Mouse (Mus musculus) monocyte, adult 2 months (primary cell): ENCODE results near the gene Pbx2.
"Not testable (repeated sequence)": the region's sequence is repeated elsewhere in the genome, so short reads cannot be mapped to it uniquely, and the experiment has no call there.

ENCODE experiments used
- DNase-seq, 2 experiments: peaks; one replicate each; pipeline ENCODE4 v3.0.0; 2022; ENCODE audit warnings: low spot score in 2 of 2, low read depth in 1 of 2

Gene Pbx2

DNA sequence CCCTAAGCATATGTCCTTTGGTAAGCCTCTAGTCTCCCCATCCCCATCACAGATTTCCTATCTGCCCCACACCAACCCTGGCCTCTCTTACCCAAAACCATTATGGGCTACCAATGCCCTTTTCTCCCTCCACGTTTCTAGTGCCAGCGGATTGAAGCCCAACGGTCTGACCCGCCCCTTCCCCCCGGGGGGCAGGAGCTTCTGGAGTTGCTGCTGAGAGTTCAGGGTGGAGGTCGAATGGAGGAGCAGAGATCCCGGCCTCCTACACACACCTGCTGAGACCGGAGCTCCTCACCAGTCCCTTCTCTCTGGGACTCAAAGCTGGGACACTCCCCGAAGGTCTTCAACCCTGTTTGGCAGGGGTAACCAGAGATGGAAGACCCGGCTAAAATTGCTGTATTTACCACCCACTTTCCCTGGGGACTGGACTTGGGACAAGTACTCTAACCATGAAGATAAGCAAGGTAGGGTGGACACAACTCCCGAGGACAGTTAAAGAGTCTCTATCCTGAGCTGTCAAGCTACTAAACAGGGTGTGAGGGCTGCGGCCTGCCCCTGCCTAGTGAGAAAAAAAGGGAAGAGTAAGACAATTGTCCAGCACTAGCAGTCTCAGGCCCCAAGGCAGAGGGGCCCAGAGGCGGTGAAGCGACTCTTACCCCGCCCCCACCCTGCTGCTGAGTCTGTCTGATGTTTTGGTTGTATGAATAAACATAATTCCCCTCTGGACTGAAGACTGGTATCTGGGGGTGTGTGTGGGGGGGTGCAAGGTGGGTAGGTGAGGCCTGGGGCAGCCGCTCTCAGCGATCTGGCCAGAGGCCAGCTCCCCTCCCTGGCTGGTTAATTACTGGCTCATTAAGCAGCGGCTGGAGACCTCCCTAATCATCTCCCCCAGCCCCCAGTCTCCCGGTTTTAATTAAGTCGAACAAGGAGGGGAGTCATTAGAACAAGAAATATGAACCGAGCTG is at the start of gene Pbx2:
Gene Pbx2 (plus strand): TSS at position 238 of the 965 bp plus-strand sequence.
- DNase-seq = no peak

DNA sequence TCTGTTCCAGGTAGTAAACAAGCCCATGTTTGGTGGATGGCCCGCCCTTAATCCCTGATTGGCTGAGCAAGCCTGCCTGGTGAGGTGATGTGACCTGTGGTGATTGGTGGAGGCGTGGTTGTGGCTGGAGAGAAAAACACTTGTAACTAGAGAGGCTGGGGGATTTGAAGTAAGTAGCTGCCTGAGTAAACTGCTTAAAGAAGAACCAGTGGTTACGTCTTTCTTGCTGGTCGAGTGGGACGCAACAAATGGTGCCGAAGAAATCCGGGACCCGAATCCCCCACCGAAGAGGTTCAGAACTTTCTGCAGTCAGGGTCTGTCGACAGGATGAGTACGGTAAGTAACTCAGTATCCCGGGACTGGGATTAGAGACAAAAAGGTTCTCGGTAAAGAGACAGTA is 47.5 kb upstream of the Pbx2 start:
- not testable (repeated sequence) for DNase-seq

DNA sequence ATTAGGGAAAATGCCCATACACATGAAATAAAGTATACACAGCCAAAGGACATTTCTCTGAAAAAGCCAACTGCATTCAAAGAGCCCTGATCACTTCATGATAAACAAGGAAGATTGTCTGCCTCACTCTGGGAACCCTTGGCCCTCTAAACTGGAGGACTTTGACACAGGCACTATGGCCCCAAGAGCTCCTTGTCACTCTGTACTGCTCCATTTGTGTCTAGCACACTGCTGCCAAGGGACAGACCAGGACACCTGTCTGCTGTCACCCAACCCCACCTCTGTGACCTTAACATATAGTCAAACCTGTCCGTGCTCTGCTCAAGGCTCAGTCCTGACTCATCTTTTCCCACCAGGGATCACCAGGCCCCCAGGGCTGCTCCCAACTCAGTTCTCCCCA is 44.3 kb upstream of the Pbx2 start:
- DNase-seq = no peak

DNA sequence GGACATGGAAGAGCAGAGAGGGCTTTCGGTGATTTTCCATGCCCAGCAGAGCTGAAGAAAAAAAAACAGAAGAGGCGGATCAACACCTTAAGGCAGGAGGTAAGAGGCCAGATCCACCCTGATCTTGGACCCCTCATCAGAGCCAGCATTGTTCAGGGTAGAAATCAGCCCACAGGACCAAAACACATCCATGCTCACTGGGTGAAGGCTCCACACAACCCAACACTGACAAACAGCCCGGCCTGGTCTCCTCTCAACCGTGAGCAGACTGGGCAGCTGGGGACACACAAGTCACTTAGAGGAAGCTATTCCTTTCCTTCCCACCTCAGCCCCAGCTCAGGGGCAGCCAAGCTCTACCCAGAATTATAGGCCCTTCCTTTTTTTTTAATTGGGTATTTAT is 43.5 kb upstream of the Pbx2 start:
- DNase-seq = no peak

DNA sequence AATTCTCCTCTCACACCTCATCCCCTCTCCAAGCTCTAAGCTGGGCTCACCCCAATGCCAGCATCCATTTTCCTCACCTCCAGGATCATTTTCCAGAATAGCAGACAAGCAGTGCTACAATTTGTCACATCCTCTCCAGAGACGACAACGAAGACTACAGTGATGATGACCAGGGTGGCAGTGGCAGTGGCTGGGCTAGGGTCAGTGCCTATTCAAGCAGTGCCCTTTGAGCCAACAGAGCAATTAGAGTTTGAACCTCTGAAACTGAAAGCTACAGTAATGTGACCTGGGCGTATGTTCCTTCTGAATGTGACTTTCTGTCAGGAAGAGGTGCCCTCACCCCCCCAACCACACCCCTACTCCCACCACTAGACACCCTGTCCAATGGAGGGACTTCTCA is 41.9 kb upstream of the Pbx2 start:
- no peak for DNase-seq

DNA sequence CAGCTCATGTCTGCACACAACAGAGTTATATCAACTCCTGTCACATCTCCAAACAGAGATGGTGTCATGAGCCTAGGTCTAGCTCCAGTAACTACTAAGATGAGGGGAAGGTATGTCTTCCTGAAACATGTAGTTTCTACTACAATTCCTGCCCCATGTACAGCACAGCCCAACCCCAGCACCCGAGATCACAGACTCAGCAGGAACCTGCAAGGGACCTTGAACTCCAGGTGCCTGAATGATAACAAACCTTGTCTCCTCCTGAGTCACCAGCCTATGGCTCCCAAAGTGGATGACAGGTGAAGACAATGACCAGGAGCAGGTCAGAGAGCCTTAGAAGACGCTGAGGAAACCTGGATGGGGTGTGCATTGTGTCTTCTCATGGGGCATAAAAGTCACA is 41.2 kb upstream of the Pbx2 start:
- DNase-seq = no peak

DNA sequence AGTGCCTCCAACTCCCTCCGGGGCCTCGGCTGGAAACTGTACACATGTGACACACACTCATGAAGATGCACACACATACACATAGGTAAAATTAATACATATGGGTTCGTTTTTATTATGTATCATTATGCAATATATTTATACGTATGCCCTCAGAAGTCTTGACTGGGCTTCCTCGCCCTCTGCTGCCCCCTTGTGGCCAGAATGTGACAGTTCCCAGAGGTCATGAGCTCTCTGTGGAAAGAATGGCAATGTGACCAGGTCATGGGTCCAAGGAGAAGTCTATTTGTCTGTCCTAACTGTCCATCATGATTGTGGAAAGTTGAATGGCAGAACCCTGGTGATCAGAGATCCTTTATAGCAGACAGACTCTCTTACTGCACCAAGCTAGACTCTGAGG is 35.6 kb upstream of the Pbx2 start:
- peak; percentile 55 to 77 for DNase-seq

DNA sequence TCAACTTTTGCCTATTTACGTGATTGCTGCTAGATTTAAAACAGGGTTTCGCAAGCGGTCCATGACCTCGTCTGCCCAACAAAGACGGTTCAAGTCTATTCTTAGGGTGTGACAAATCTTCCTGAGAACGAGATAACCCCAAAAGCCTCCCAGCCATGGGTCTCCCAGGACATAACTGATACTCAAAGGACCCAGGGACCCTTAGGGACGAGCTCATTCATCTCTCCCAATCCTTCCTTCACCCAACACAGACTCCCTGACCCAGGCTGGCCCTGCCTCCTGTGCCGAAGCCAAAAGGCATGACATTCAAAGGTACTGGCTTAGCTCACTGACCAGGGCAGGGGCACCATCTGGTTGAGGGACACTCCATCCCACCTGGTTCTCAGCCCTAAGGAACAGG is 34.7 kb upstream of the Pbx2 start:
- no peak for DNase-seq

DNA sequence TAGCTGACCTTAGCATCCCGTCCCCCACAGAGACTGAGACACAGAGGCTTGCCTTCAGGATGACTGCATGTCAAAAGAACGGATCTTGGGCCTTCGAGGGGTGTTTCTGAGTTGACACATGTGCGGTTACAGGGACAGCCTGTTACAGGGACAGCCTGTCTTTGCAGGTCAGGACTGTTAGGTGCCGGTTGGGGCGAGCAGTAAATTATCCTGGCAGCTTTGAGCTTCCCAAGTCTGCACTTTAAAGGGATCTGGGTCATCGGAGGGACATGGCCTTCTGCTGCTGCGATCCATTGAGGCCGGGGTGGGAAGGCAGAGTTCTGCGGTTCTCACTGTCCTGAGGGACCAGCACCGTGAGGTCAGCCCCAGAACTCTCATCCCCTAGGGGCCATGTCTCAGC is 33.7 kb upstream of the Pbx2 start:
- DNase-seq = no peak

DNA sequence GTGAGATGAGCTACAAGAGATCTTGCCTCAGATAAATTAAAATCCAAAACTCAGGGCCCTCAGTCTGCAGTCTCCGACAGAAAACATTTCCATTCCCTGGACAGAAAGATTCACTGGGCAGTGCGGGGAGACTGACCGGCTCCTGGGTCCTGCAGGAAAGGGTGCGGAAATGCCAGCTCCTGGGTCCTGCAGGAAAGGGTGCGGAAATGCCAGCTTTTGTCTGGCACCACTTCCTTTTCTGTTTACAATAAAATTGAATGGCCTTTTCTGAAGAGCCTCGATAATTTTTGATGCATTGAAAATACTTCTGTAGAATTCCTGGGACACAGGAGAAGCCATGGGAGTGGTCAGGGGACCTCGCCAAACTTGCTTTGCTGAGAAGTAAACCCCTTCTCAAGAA is 31.9 kb upstream of the Pbx2 start:
- DNase-seq = no peak

DNA sequence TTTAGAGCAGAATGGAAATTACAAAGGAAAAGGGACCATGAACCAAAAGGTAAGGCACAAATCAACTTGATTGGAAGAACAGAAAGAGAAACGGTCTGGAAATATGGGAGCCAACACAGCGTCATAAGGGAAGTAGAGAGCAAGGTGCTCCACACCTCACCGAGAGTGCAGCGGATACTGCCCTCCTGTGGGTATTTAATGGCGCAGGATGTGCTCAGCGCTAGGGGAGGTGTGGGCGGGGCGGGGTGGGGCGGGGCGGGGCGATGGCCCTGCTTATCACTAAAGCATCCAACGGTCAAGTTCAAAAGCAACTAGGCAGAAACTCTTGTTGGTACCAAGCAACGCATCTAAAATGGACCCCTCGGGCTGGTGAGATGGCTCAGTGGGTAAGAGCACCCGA is 31.2 kb upstream of the Pbx2 start:
- DNase-seq = no peak

DNA sequence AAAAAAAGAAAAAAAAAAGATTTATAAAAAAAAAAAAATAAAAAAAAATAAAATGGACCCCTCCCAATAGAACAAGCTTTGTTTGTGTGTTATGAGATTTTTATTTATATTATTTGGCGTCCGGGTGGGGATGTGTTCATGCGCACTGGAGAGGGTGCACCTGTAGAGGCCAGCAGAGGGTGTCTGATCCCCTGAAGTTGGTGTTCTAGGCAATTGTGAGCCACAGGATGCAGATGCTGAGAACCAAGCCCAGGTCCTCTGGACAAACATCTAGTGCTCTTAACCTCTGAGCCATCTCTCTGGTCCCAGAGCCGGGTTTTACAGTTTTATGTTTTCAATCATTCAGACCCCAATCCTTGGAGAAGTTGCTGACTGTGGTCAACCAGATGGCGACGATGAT is 30.6 kb upstream of the Pbx2 start:
- no peak for DNase-seq

DNA sequence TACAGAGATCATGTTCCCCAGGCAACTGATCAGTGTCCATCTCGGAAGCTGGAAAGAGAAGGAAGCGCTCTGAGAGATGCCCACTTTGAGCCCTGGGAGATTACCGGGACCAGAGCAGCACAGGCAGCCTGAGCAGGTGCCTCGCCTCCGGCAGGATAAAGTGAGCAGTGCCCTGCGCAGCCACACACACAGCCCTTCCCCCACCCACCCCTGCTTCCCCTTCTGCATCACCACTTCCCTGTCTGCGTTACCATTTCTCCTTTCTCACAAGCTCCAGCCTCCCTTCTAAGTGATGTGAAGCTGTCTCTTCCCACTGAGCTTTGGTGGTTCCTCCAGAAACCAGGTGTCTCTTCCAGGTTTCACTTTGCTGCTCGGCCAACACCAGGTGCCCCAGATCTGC is 29.9 kb upstream of the Pbx2 start:
- peak in 1 of 2 experiments; percentile 27 for DNase-seq

DNA sequence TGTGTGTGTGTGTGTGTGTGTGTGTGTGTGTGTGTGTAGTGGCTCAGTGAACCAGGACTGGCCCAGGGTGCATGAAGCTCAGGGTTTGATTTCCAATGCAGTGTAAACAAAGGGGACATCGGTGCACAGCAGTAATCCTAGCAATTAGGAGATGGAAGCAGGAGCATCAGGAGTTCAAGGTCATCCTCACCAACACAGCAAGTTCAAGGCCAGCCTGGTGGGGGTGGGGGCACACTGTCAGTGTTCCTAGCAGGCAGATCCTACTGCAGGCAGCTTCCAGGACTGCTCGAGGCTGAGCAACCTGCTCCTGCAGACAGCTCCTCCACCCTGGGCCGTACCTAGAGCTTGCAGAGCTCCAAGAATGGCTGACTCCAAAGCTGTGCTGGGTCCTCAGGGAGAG is 28.5 kb upstream of the Pbx2 start:
- DNase-seq = no peak

DNA sequence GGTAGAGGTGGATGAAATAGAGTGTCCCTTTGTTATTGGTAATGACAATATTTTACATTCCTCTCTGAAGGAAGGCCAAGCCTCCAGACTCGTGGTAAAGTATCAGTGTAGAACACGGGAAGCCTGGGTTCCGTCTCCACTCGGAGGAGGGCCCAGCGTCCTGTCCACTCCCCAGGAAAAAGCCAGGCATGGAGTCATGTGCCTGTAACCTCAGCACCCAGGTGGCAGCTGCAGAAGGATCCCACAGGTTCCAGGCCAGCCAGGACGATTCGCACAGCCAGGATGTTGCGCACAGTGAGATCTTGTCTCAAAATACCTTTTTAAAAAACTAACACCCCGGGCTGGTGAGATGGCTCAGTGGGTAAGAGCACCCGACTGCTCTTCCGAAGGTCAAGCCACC is 27.7 kb upstream of the Pbx2 start:
- no peak for DNase-seq

DNA sequence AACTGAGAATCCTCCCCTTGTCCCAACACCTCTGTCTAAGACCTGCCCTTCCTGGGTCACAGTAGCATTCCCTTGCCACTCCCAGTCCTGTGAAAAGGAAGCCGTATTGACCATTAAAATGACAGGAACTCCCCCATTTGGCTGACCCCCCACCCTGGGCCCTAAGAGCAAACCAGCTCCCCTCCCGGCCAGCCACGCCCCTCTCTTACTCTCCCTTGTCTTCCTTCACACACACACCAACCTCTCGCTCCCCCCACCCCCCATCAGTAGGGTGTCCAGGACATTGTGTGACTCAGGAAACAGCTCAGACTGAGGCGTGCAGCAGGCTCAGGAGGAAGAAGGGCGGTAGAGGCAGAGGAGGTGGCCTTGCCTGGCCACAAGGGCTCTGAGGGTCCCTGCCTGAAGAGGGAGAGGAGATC is 27.1 kb upstream of the Pbx2 start, which contains the start of gene Notch4:
Gene Notch4 (plus strand): TSS at position 266 of the 419 bp plus-strand sequence.
- DNase-seq = no peak

DNA sequence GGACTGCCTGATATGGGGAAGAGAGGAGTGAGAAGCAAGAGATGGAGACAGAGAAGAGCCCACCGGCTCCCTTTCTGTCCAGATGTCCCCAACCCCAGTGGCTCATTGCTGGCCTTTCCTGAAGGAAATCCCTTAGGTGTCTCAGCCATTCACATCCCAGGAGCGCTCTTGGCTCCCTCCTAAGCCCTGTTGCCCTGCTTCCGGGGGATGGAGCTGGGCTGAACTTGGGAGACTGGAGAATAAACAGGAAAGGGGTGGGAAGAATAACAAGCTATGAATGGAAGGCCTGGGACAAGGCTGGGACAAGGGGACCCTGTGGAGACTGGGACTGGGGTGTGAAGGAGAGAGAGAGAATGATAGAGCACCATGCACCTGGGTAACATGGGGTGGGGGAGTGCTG is 26.3 kb upstream of the Pbx2 start:
- no peak for DNase-seq

DNA sequence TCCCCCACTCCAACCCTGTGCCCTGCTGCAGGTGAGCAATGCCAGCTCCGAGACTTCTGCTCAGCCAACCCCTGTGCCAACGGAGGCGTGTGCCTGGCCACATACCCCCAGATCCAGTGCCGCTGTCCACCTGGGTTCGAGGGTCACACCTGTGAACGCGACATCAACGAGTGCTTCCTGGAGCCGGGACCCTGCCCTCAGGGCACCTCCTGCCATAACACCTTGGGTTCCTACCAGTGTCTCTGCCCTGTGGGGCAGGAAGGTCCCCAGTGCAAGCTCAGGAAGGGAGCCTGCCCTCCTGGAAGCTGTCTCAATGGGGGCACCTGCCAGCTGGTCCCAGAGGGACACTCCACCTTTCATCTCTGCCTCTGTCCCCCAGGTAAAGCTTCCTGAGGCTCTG is 23.8 kb upstream of the Pbx2 start:
- no peak for DNase-seq

DNA sequence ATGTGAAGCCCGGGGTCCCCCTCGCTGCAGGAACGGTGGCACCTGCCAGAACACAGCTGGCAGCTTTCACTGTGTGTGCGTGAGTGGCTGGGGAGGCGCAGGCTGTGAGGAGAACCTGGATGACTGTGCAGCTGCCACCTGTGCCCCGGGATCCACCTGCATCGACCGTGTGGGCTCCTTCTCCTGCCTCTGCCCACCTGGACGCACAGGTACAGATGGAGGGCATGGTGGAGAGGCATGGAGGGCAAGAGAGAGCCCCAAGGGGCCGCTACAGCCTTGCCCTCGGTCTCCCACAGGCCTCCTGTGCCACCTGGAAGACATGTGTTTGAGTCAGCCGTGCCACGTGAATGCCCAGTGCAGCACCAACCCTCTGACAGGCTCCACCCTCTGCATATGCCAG is 22.6 kb upstream of the Pbx2 start:
- no peak for DNase-seq

DNA sequence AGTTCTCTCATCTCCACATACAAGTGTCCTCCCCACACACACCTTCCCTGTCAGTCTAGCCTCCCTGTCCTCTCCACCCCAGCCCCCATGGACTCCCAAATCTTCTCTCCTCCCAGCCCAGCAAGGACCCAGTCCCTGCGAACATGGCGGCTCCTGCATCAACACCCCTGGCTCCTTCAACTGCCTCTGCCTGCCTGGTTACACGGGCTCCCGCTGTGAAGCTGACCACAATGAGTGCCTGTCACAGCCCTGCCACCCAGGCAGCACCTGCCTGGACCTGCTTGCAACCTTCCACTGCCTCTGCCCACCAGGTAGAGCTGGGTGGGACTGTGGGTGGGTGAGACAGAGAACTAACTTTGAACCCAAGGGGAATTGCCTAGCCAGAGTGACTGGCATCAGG is 21.1 kb upstream of the Pbx2 start:
- no peak for DNase-seq

DNA sequence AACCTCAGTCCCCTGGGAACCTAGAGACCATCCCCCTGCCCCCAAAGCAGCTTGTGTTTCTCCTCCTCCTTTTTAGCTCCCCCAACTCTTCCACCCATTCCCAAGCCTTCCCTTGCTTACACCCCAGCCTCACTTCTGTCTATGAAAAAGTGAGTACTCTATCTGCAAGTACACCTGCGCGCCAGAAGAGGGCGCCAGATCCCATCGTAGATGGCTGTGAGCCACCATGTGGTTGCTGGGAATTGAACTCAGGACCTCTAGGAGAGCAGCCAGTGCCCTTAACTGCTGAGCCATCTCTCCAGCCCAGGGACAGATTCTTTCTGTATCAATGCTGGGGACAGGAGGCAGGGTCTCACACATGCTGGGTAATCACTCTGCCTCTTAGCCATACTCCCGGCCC is 19.2 kb upstream of the Pbx2 start:
- DNase-seq = no peak

DNA sequence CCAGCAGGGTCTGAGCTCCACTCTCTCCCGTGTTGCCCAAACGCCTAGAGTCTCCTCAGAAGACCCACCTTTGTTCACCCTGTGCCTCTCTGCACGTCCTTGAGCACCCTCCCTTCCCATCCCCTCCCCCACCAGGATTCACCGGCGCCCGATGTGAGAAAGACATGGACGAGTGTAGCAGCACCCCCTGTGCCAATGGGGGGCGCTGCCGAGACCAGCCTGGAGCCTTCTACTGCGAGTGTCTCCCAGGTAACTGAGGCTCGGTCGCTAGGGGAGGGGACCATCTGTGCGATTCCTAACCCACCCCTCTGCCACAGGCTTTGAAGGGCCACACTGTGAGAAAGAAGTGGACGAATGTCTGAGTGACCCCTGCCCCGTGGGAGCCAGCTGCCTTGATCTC is 18.7 kb upstream of the Pbx2 start:
- no peak for DNase-seq

DNA sequence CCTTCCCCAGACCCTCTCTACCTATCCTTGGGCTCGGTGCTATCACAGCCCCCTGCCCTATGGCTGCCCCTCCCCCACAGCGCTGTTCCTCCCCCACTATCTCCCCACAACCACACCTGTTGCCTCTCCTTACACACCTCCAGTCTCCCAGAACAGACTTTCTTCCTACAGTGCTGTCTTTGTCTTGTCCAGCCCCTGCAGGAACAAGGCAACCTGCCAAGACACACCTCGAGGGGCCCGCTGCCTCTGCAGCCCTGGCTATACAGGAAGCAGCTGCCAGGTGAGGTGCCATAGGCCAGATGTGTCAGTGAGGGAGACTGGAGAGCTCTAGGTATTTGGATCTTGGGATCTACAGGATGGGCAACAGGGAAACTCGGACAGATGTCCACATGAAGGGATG is 14.5 kb upstream of the Pbx2 start:
- DNase-seq = no peak
